8 mouse cellular contexts compared by ENCODE assay signal in genomic region chr3:107037536-107038155, GRCm38 (mm10). TPM values are rescaled to one million over a fixed set of nuclear protein-coding genes. Genes with fewer than 3 reads are reported as not detected.
DNase-seq lines count a peak whose midpoint lies in the region; ATAC-seq and TF ChIP-seq lines count a peak whose summit lies in the region.

No protein-coding gene starts in this region.

- H3K27me3 ChIP-seq in heart, postnatal 0 days (ENCODE audit: control insufficient read depth, insufficient read depth, low read length), result peaks cover 22% of the 10 kb centered on the region
- H3K27me3 ChIP-seq in forebrain, postnatal 0 days (ENCODE audit: insufficient read depth, low read length), result no peaks in the 10 kb centered on the region
- H3K27me3 ChIP-seq in liver, embryonic 13.5 days, result peaks cover 52% of the 10 kb centered on the region

- no peak for DNase-seq in heart, postnatal 0 days (ENCODE audit: low spot score)
- DNase-seq in heart, postnatal 25 days (ENCODE audit: low spot score), result no peak
- DNase-seq in forebrain, postnatal 0 days, result no peak
- no peak for DNase-seq in liver, embryonic 13.5 days
- peak; percentile 24 for DNase-seq in right cerebral cortex, postnatal 4 days
- DNase-seq in urinary bladder, adult 18-20 months (ENCODE audit: low spot score in 2 of 2), result no peak
- no peak for DNase-seq in c-Kit-positive CD71-positive TER-119-positive erythroid progenitor cells, embryonic 14.5 days (ENCODE audit: low spot score)

- no peak overlapping the region for H3K27ac ChIP-seq in heart, postnatal 0 days (ENCODE audit: low read depth)
- peak overlapping the region; percentile 91; the same call in 1 of the 2 replicates for H3K27ac ChIP-seq in forebrain, postnatal 0 days (ENCODE audit: low read depth, low read length)
- no peak overlapping the region for H3K27ac ChIP-seq in liver, embryonic 13.5 days

- no peak for TF ChIP-seq EP300 in heart, postnatal 0 days (IDR thresholded peaks at IDR 0.05; ENCODE audit: low read depth)

- TF ChIP-seq CTCF in heart, postnatal 0 days (IDR thresholded peaks at IDR 0.05; ENCODE audit: low read depth), result no peak
- TF ChIP-seq CTCF in forebrain, postnatal 0 days (IDR thresholded peaks at IDR 0.05; ENCODE audit: low read depth), result no peak

- no peaks in the 10 kb centered on the region for H3K36me3 ChIP-seq in heart, postnatal 0 days (replicated peaks; ENCODE audit: control insufficient read depth, insufficient read depth, low read length)
- no peaks in the 10 kb centered on the region for H3K36me3 ChIP-seq in forebrain, postnatal 0 days (ENCODE audit: insufficient read depth)
- H3K36me3 ChIP-seq in liver, embryonic 13.5 days, result no peaks in the 10 kb centered on the region

- no peak for ATAC-seq in heart, postnatal 0 days (ENCODE audit: insufficient read depth, low read depth)
- ATAC-seq in activated CD4-positive, CD25-positive, alpha-beta regulatory T cell, adult 4 months, result peak; percentile 2
- no peak for ATAC-seq in forebrain, postnatal 0 days
- no peak for ATAC-seq in liver, embryonic 13.5 days (ENCODE audit: low read depth)

- no peaks in the 10 kb centered on the region for H3K9me3 ChIP-seq in heart, postnatal 0 days (replicated peaks; ENCODE audit: control insufficient read depth, low read length)
- no peaks in the 10 kb centered on the region for H3K9me3 ChIP-seq in forebrain, postnatal 0 days (ENCODE audit: low read length)
- H3K9me3 ChIP-seq in liver, embryonic 13.5 days (replicated peaks), result no peaks in the 10 kb centered on the region

- H3K4me2 ChIP-seq in heart, postnatal 0 days (ENCODE audit: low read depth, low read length), result peak overlapping the region; percentile 95; the same call in 1 of the 2 replicates
- peak overlapping the region; percentile 68 for H3K4me2 ChIP-seq in forebrain, postnatal 0 days (ENCODE audit: low read depth)
- peak overlapping the region; percentile 76 for H3K4me2 ChIP-seq in liver, embryonic 13.5 days

- H3K4me1 ChIP-seq in heart, postnatal 0 days (ENCODE audit: control insufficient read depth, insufficient read depth), result 0 out of 2 replicates have a peak, but pooled peaks cover 4% of the 10 kb centered on the region
- H3K4me1 ChIP-seq in forebrain, postnatal 0 days (ENCODE audit: insufficient read depth), result peaks cover 13% of the 10 kb centered on the region
- peaks cover 8% of the 10 kb centered on the region; the same call in 1 of the 2 replicates for H3K4me1 ChIP-seq in liver, embryonic 13.5 days (replicated peaks)

- H3K4me3 ChIP-seq in heart, postnatal 0 days (ENCODE audit: low read depth, low read length), result peak overlapping the region; percentile 66; the same call in 1 of the 2 replicates
- peak overlapping the region; percentile 79 for H3K4me3 ChIP-seq in forebrain, postnatal 0 days (ENCODE audit: low read depth, low read length)
- peak overlapping the region; percentile 61 for H3K4me3 ChIP-seq in liver, embryonic 13.5 days (replicated peaks)

- H3K9ac ChIP-seq in heart, postnatal 0 days (replicated peaks; ENCODE audit: low read depth, low read length), result no peak overlapping the region
- H3K9ac ChIP-seq in forebrain, postnatal 0 days, result peak overlapping the region; percentile 95
- no peak overlapping the region for H3K9ac ChIP-seq in liver, embryonic 13.5 days

- intact Hi-C loops in heart, postnatal 25 days (cut with DNase I), result no loop called here

- WGBS in heart, postnatal 0 days, result 69% methylated on average over 16 of the region's 16 CpGs
- WGBS in forebrain, postnatal 0 days, result 62% methylated on average over 16 of the region's 16 CpGs
- WGBS in liver, embryonic 13.5 days (ENCODE audit: insufficient replicate concordance), result 34% methylated on average over 16 of the region's 16 CpGs

RNA-seq across cellular contexts. Expression of gene Kcna3, which starts 1.7 kb away (rescaled TPM):
- total RNA-seq in heart, postnatal 0 days (2014; rRNA removed; ENCODE audit: low replicate concordance), result 1.7 TPM in 1 of 2 replicates, not detected in the other
- polyA plus RNA-seq in heart, postnatal 0 days (2015; fragmentation: Nextera tagmentation; extraction: Ambion mirVana), result 0.10 and 0.19 TPM in 2 replicates
- total RNA-seq in heart, postnatal 25 days (2021), result under 1 TPM; 0.36 to 0.47 TPM
- 10 to 100 TPM in 1 of 2 experiments, 1 to 10 TPM in 1; 9.3 to 10.1 TPM for polyA plus RNA-seq in activated CD4-positive, CD25-positive, alpha-beta regulatory T cell, adult 4 months (2017; shearing (Covaris generic))
- 30.4 and 34.7 TPM in 2 replicates for total RNA-seq in forebrain, postnatal 0 days (2014; rRNA removed)
- 8.1 and 13.9 TPM in 2 replicates for polyA plus RNA-seq in forebrain, postnatal 0 days (2015; fragmentation: Nextera tagmentation; extraction: Ambion mirVana)
- 1.4 and 1.7 TPM in 2 replicates for polyA plus RNA-seq in liver, embryonic 13.5 days (2015; fragmentation: Nextera tagmentation; extraction: Ambion mirVana)
